Mouse (Mus musculus): ENCODE measurements around the gene Tubgcp3.

Tubgcp3 gene

GRCm38 (mm10) chr8:12672056-12672881 is at the start of gene Tubgcp3:
Tubgcp3 (minus strand) TSS chr8:12672248.
- DNase-seq (ENCODE audit: low spot score in 2 of 2): peak; percentile 79 to 87

- no peak for DNase-seq (ENCODE audit: low spot score in 2 of 2)
Measured at GRCm38 (mm10) chr8:12719091-12719490, 47.0 kb upstream of the Tubgcp3 start.

- no peak for DNase-seq (ENCODE audit: low spot score in 2 of 2)
Measured at GRCm38 (mm10) chr8:12715861-12716585, 44.0 kb upstream of the Tubgcp3 start.

GRCm38 (mm10) chr8:12711623-12712022 is 39.6 kb upstream of the Tubgcp3 start:
- no peak for DNase-seq (ENCODE audit: low spot score in 2 of 2)

- no peak for DNase-seq (ENCODE audit: low spot score in 2 of 2)
Measured at GRCm38 (mm10) chr8:12703597-12703996, 31.5 kb upstream of the Tubgcp3 start.

- no peak for DNase-seq (ENCODE audit: low spot score in 2 of 2)
Measured at GRCm38 (mm10) chr8:12702290-12702689, 30.2 kb upstream of the Tubgcp3 start.

GRCm38 (mm10) chr8:12698660-12699277 is 26.7 kb upstream of the Tubgcp3 start:
- no peak for DNase-seq (ENCODE audit: low spot score in 2 of 2)

- no peak for DNase-seq (ENCODE audit: low spot score in 2 of 2)
Measured at GRCm38 (mm10) chr8:12688851-12689250, 16.8 kb upstream of the Tubgcp3 start.

- peak; percentile 30 to 61 for DNase-seq (ENCODE audit: low spot score in 2 of 2)
Measured at GRCm38 (mm10) chr8:12677529-12677928, 5.5 kb upstream of the Tubgcp3 start.

- DNase-seq (ENCODE audit: low spot score in 2 of 2): no peak
Measured at GRCm38 (mm10) chr8:12671473-12672055, 484 bp downstream of the Tubgcp3 start.

- DNase-seq (ENCODE audit: low spot score in 2 of 2): no peak
Measured at GRCm38 (mm10) chr8:12670965-12671364, 1.1 kb downstream of the Tubgcp3 start.

GRCm38 (mm10) chr8:12668832-12669231 is 3.2 kb downstream of the Tubgcp3 start:
- no peak for DNase-seq (ENCODE audit: low spot score in 2 of 2)

GRCm38 (mm10) chr8:12666530-12666929 is 5.5 kb downstream of the Tubgcp3 start:
- peak; percentile 48 to 58 for DNase-seq (ENCODE audit: low spot score in 2 of 2)

GRCm38 (mm10) chr8:12663105-12663456 is 9.0 kb downstream of the Tubgcp3 start:
- DNase-seq (ENCODE audit: low spot score in 2 of 2): no peak

GRCm38 (mm10) chr8:12662375-12663104 is 9.5 kb downstream of the Tubgcp3 start:
- DNase-seq (ENCODE audit: low spot score in 2 of 2): no peak

GRCm38 (mm10) chr8:12657411-12657810 is 14.6 kb downstream of the Tubgcp3 start:
- no peak for DNase-seq (ENCODE audit: low spot score in 2 of 2)

- no peak for DNase-seq (ENCODE audit: low spot score in 2 of 2)
Measured at GRCm38 (mm10) chr8:12651246-12651645, 20.8 kb downstream of the Tubgcp3 start.

- DNase-seq (ENCODE audit: low spot score in 2 of 2): no peak
Measured at GRCm38 (mm10) chr8:12650495-12650894, 21.6 kb downstream of the Tubgcp3 start.

GRCm38 (mm10) chr8:12648951-12649350 is 23.1 kb downstream of the Tubgcp3 start:
- DNase-seq (ENCODE audit: low spot score in 2 of 2): no peak

GRCm38 (mm10) chr8:12646536-12646935 is 25.5 kb downstream of the Tubgcp3 start:
- no peak for DNase-seq (ENCODE audit: low spot score in 2 of 2)

- DNase-seq (ENCODE audit: low spot score in 2 of 2): no peak
Measured at GRCm38 (mm10) chr8:12644894-12645293, 27.2 kb downstream of the Tubgcp3 start.

- no peak for DNase-seq (ENCODE audit: low spot score in 2 of 2)
Measured at GRCm38 (mm10) chr8:12644341-12644740, 27.7 kb downstream of the Tubgcp3 start.

Data from heart, adult 9 months (tissue).